Mouse (Mus musculus) G1E (cell line): ENCODE data around the gene Bud23. TPM values are rescaled to one million over a fixed set of nuclear protein-coding genes. Genes with fewer than 3 reads are reported as not detected.

ENCODE experiments used
- ATAC-seq: 2 replicates; pipeline ENCODE4 v1.8.0; 2016; ENCODE audit warnings: mild to moderate bottlenecking; ENCODE audit not compliant: insufficient number of reproducible peaks, poor library complexity, low FRiP score, severe bottlenecking; ENCODE audit errors: extremely low read depth
- DNase-seq: peaks from one replicate; pipeline ENCODE4 v3.0.0; 2012; ENCODE audit warnings: low spot score
- H3K27me3 ChIP-seq: 2 replicates; pipeline ENCODE4 v1.6.1; 2012; ENCODE audit warnings: mild to moderate bottlenecking, low read length, inconsistent platforms; ENCODE audit not compliant: insufficient read depth
- H3K36me3 ChIP-seq: replicated peaks from 2 replicates; pipeline ENCODE3; 2012; ENCODE audit warnings: mild to moderate bottlenecking, inconsistent platforms
- H3K4me1 ChIP-seq: 2 replicates; pipeline ENCODE4 v1.6.1; 2012; ENCODE audit warnings: low read depth, low read length, inconsistent platforms, mixed read lengths; ENCODE audit not compliant: insufficient read depth
- H3K4me3 ChIP-seq: 2 replicates; pipeline ENCODE4 v1.5.1; 2012; ENCODE audit warnings: low read depth, mild to moderate bottlenecking, inconsistent platforms, low read length, moderate library complexity, mixed read lengths
- H3K9me3 ChIP-seq: replicated peaks from 2 replicates; pipeline ENCODE4 v1.6.1; 2012; ENCODE audit warnings: inconsistent platforms
- CTCF ChIP-seq: IDR thresholded peaks from 2 replicates; pipeline ENCODE4 v1.5.1; 2012; ENCODE audit warnings: low read depth, low read length, inconsistent platforms, mixed read lengths
- GATA1 ChIP-seq: IDR thresholded peaks from 2 replicates; pipeline ENCODE4 v1.6.1; 2012; ENCODE audit warnings: borderline replicate concordance, low read length, inconsistent platforms, mixed read lengths
- GATA2 ChIP-seq: IDR thresholded peaks from 2 replicates; pipeline ENCODE4 v1.6.1; 2012; ENCODE audit warnings: low read depth, low read length, inconsistent platforms, borderline replicate concordance
- POLR2AphosphoS5 ChIP-seq: IDR thresholded peaks from 2 replicates; pipeline ENCODE4 v1.6.1; 2012; ENCODE audit warnings: low read depth, low read length, inconsistent platforms; ENCODE audit not compliant: insufficient replicate concordance
- TAL1 ChIP-seq: conservative IDR thresholded peaks from 2 replicates; pipeline ENCODE4 v1.6.1; 2012; ENCODE audit warnings: low read depth, low read length, inconsistent platforms, mixed read lengths
- polyA plus RNA-seq: library from polyadenylated mRNA; stranded (reverse); fragments of >175 nt; gene quantifications from 2 replicates; pipeline ENCODE4 v1.2.3, GENCODE M21; 2012
- total RNA-seq, 2 experiments: library from RNA; stranded (forward) in 1 of 2; stranded (reverse) in 1 of 2; fragments of 200-1000 nt in 1 of 2; fragments of >200 nt in 1 of 2; fragmentation: Nextera tagmentation in 1 of 2; gene quantifications; 2 replicates each; pipeline ENCODE4 v1.2.3; 2014 to 2017

Bud23 gene
- total and polyA plus RNA-seq, 3 experiments, result 67.0 to 203 (median 79.3) TPM

DNA sequence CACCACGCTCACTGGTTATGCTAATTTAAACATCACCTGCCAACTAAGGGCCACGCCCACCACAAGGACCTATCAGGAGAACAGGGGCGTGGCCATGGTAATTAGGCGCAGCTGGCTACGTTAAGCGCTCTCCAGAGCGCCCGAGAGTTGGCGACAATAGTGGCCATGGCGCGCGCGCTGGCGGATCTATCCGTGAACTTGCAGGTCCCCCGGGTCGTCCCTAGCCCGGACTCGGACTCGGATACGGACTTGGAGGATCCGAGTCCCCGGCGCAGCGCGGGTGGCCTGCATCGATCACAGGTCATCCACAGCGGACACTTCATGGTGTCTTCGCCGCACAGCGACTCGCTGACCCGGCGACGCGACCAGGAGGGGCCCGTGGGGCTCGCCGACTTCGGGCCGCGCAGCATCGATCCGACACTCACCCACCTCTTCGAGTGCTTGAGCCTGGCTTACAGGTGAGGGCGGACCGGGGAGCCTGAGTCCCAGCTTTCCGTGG lies 42.0 kb upstream of the Bud23 start:
- H3K27me3 ChIP-seq, result peaks cover 43% of the 10 kb centered on the region
- no peaks in the 10 kb centered on the region for H3K36me3 ChIP-seq
- DNase-seq, result no peak
- TF ChIP-seq GATA2 (no peak), POLR2AphosphoS5 (no peak), GATA1 (no peak), TAL1 (no peak), CTCF (no peak)
- peaks cover 9% of the 10 kb centered on the region for H3K9me3 ChIP-seq
- H3K4me1 ChIP-seq, result no peaks in the 10 kb centered on the region
- ATAC-seq, result no peak
- no peak overlapping the region for H3K4me3 ChIP-seq

DNA sequence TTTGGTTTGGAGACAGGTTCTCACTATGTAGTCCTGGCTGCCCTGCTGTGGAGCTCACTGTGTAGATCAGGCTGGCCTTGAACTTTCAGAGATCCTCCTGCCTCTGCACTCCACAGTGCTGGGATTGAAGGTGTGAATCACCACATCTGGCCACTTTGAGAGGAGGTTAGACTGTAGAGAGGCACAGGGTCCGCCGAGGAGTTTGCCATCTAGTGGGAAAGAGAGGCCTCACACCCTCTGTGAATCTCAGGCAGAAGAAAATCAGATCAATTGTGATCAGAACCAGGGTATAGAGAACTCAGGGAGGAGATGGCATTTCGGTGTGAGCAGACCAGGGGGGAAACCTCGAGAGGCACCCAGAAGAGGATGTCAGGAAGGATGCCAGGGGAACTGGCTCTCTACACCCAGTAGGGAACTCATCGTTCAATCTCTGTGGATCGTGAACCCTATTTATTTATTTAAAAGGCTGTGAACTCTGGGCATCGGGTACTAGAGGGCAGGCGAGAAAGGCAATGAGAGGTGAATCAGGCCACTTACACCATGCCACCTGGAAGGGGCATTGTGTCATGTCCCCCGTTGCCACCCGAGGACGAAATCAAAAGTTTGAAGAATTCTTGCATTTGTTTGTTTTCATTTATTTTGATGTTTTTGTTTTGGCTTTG lies 39.4 kb upstream of the Bud23 start:
- Histone ChIP-seq H3K4me3 (no peak overlapping the region), H3K36me3 (no peaks in the 10 kb centered on the region), H3K27me3 (peaks cover 32% of the 10 kb centered on the region), H3K4me1 (no peaks in the 10 kb centered on the region), H3K9me3 (peaks cover 9% of the 10 kb centered on the region)
- peak; percentile 21 for DNase-seq
- ATAC-seq, result no peak
- TF ChIP-seq POLR2AphosphoS5 (no peak), CTCF (peak; percentile 23; the same call in 1 of the 2 replicates), GATA1 (no peak)

DNA sequence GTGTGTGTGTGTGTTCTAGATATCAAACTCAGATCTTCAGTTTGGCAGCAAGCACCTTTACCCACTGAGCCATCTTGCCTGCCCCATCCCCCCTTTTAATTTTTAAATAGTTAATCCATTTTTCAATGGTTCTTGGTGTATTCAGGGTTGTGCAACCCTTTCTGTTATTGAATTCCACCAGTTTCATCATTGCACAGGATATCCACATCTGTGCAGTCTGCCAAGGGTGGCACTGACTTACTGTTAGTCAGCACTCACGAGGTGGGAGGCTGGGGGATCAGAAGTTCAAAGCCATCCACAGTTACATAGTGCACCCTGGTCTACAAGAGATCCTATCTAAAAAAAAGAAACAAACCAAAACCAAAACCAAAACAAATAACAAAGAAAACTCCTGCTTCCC lies 36.2 kb upstream of the Bud23 start:
- Histone ChIP-seq H3K4me3 (no peak overlapping the region), H3K4me1 (peaks cover 11% of the 10 kb centered on the region), H3K36me3 (no peaks in the 10 kb centered on the region), H3K27me3 (peaks cover 11% of the 10 kb centered on the region), H3K9me3 (no peaks in the 10 kb centered on the region)
- no peak for ATAC-seq
- DNase-seq, result no peak
- no peak for TF ChIP-seq CTCF
- TF ChIP-seq GATA1, result no peak
- no peak for TF ChIP-seq TAL1
- no peak for TF ChIP-seq GATA2
- TF ChIP-seq POLR2AphosphoS5, result no peak

DNA sequence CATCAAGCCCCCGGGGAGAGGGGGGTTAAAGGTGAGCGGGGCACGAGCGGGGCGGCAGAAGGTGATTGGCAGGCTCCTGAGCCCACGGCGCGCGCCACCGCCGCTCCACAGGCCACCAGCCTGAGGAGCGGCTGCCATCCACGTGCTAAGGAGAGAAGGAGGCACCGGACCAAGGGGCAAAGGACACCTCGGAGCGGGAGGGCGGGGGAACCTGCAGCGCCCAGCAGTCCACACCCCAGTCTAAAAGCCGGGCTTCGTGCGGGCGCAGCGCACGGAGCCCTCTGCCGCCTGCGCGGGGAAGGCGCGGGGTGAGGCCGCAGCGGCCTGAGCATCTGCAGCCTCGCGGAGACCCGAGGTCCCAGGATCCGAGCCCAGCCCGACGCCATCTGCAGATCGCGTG lies 24.9 kb upstream of the Bud23 start, which contains the start of gene Mlxipl:
Gene Mlxipl, plus strand, starts transcription at position 238 of the 400 bp plus-strand sequence.
- H3K4me1 ChIP-seq, result peaks cover 9% of the 10 kb centered on the region; the same call in 1 of the 2 replicates
- H3K27me3 ChIP-seq, result peaks cover 63% of the 10 kb centered on the region
- no peaks in the 10 kb centered on the region for H3K9me3 ChIP-seq
- TF ChIP-seq GATA1 (no peak), POLR2AphosphoS5 (no peak), CTCF (no peak), GATA2 (no peak), TAL1 (no peak)
- H3K4me3 ChIP-seq, result no peak within 1 kb of the TSS
- ATAC-seq, result no peak
- DNase-seq, result no peak
- no peaks in the 10 kb centered on the region for H3K36me3 ChIP-seq

DNA sequence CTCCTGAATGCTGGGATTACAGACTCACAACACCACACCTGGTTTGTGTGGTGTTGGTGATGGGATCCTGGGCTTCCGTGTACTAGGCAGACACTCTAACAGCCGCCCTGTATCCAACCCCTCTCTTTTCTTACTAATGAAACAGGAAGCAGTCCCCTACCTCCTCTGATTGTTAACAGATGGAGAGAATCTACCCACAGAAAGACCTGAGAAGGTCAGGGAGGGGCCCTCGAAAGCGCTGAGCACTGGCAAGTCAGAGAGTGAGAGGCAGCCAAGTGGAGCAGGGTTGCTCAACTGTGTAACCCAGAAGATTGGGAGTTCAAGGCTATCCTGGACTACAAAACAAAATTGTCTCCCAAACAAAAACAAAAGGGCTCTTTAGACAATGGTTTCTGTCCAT lies 22.1 kb upstream of the Bud23 start:
- ATAC-seq (no peak), DNase-seq (no peak)
- Histone ChIP-seq H3K4me3 (no peak overlapping the region), H3K27me3 (peaks cover 63% of the 10 kb centered on the region), H3K36me3 (no peaks in the 10 kb centered on the region), H3K9me3 (no peaks in the 10 kb centered on the region), H3K4me1 (no peaks in the 10 kb centered on the region; the same call in 1 of the 2 replicates)
- TF ChIP-seq TAL1 (no peak), GATA2 (no peak), POLR2AphosphoS5 (no peak), CTCF (no peak), GATA1 (no peak)

DNA sequence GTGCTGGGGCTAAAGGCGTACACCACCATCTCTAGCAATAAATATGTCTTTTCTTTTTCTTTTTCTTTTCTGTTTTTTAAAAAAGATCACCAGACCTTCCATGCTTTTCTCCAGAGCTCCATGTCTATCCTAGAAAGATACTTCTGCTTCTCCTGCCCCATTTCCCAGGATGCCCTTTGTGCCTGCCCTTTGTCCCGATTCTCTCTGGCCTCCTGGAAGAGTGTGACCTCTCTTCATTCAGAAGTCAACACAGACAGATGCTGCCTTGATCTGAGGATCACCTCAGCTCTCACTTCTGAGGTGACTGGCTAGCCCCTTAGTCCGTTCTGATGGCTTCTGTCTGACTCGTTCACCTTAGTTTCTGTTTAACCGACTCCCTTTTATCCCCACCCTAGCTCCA lies 15.8 kb upstream of the Bud23 start:
- H3K36me3 ChIP-seq, result no peaks in the 10 kb centered on the region
- H3K27me3 ChIP-seq, result peaks cover 45% of the 10 kb centered on the region
- no peaks in the 10 kb centered on the region for H3K9me3 ChIP-seq
- DNase-seq, result no peak
- no peak for TF ChIP-seq GATA1
- no peak for TF ChIP-seq CTCF
- no peak for TF ChIP-seq GATA2
- no peak for TF ChIP-seq TAL1
- no peak for TF ChIP-seq POLR2AphosphoS5
- peaks cover 23% of the 10 kb centered on the region for H3K4me1 ChIP-seq
- no peak for ATAC-seq
- H3K4me3 ChIP-seq, result no peak overlapping the region
